Mouse (Mus musculus): ENCODE results near the gene Ankmy1. TPM values are rescaled to one million over a fixed set of nuclear protein-coding genes. Genes with fewer than 3 reads are reported as not detected.

Gene Ankmy1
- polyA plus RNA-seq, 1 experiment from 2014 or later = 0.67 TPM

DNA sequence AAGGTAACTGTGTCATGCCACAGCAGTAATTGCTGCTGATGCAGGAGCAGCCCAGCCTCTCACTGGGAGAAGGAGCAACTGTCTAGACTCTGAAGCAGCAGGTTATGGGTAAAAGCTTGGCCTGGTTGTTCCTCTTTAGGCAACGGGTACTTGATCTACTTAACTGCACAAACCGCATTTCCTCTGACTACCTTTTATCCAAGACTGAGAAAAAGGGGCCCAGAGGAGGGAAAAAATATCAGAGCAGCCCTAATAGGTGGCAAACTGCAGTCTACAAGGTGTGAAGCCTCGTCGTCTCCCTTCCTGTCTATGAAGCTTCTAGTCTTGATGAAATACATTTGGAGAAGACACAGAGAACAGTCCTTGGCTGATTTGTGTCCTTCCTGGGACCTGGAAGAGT is 30.9 kb upstream of the Ankmy1 start:
- Histone ChIP-seq H3K4me3 (peak overlapping the region; percentile 84), H3K9me3 (replicated peaks) (no peaks in the 10 kb centered on the region), H3K36me3 (peaks cover 7% of the 10 kb centered on the region), H3K4me2 (replicated peaks) (peak overlapping the region; percentile 84), H3K9ac (peak overlapping the region; percentile 80), H3K27me3 (peaks cover 3% of the 10 kb centered on the region; the same call in 1 of the 2 replicates), H3K4me1 (peaks cover 28% of the 10 kb centered on the region), H3K27ac (peak overlapping the region; percentile 94)
- no peak for ATAC-seq (ENCODE audit: low FRiP score)
- WGBS = 84% methylated on average over 4 of the region's 4 CpGs

DNA sequence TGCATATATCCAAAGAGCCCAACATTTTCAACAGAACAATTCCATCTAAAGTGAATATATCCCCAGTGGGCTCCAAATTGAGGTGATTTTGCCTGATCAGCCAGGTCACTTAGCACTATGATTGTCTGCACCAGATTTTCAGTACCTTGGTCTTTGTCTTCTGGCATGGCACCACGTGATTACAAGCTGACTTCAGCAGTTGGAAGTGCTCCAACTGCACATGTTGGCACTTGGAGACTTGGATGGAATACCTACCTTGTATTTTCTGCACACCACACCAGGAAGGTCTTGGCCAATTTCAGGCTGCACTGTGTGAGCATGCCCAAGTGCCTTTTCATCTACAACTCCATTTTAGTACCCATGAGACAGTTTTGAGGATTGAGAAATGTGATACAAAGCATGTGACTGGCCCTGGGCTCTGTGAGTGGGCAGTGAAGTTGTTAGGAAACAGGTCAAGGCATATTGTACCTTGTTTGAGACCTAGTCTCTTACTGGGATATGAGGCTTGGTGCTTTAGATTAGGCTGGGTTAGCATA is 27.5 kb upstream of the Ankmy1 start:
- ATAC-seq (ENCODE audit: low FRiP score) = no peak
- Histone ChIP-seq H3K4me2 (replicated peaks) (no peak overlapping the region), H3K36me3 (no peaks in the 10 kb centered on the region), H3K9me3 (replicated peaks) (no peaks in the 10 kb centered on the region), H3K4me1 (peaks cover 8% of the 10 kb centered on the region), H3K4me3 (no peak overlapping the region), H3K27ac (no peak overlapping the region), H3K9ac (no peak overlapping the region), H3K27me3 (peaks cover 9% of the 10 kb centered on the region; the same call in 1 of the 2 replicates)
- WGBS = 29% methylated on average over 1 of the region's 1 CpGs

DNA sequence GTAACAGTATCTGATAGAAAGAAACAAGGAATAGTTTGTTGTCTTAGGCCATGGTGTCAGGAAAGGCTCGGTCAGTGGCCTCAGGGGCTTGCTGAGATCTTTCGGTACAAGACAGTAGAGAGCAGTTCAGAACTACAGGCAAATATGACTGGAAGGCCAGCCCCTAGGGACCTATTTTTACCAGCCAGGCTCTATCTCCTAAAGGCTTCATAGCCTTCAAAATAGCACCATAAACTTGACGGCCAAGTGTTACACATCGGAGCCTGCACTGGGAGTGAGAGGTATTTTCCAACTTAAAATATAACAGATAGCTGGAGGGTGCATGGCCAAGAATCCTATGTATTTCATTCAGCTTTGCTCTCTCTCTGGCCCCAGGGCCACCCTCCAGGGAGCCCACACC is 18.8 kb upstream of the Ankmy1 start:
- Histone ChIP-seq H3K4me2 (replicated peaks) (no peak overlapping the region), H3K4me1 (no peaks in the 10 kb centered on the region), H3K9ac (no peak overlapping the region), H3K9me3 (replicated peaks) (no peaks in the 10 kb centered on the region), H3K4me3 (no peak overlapping the region), H3K27ac (no peak overlapping the region), H3K36me3 (peaks cover 47% of the 10 kb centered on the region), H3K27me3 (no peaks in the 10 kb centered on the region)
- 85% methylated on average over 4 of the region's 4 CpGs for WGBS
- ATAC-seq (ENCODE audit: low FRiP score) = no peak

DNA sequence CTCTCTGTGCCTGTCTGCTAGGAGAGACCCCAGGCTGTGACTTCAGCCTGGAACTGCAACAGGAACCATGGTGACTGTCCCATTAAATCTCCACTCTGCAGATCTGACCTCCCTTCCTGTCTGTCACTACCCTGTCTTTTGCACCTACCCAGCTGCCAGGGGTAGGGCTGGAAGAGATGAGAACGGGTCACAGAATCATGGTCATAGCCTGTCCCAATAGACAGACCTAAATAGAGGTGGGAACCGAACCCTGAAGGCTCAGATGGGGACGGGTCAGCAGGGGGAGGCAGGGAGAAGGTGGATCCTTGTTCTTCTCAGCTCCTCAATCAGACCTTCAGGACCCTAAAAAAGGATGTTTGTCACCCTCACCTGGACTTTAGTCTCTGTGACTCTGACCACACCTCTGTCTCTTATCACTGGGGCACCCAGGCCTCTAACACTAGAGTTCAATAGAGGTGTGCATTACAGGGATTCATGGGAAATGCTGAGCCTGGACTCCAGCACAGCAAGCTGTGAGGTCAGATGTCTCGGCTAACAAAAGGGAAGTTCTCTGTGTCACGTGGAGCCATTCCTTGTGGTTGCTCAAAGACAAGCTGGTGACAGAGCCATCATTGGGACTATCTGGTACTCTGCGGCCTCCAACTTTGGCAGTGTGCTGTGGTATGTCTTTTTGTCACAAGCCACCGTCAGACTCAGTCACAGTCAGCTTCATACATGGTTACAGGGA is 17.9 kb upstream of the Ankmy1 start:
- H3K9ac ChIP-seq = no peak overlapping the region
- H3K27me3 ChIP-seq = no peaks in the 10 kb centered on the region
- ATAC-seq (ENCODE audit: low FRiP score) = no peak
- H3K4me1 ChIP-seq = no peaks in the 10 kb centered on the region
- peaks cover 56% of the 10 kb centered on the region for H3K36me3 ChIP-seq
- no peak overlapping the region for H3K4me3 ChIP-seq
- H3K9me3 ChIP-seq (replicated peaks) = no peaks in the 10 kb centered on the region
- 86% methylated on average over 7 of the region's 7 CpGs for WGBS
- no peak overlapping the region for H3K27ac ChIP-seq
- H3K4me2 ChIP-seq (replicated peaks) = no peak overlapping the region

DNA sequence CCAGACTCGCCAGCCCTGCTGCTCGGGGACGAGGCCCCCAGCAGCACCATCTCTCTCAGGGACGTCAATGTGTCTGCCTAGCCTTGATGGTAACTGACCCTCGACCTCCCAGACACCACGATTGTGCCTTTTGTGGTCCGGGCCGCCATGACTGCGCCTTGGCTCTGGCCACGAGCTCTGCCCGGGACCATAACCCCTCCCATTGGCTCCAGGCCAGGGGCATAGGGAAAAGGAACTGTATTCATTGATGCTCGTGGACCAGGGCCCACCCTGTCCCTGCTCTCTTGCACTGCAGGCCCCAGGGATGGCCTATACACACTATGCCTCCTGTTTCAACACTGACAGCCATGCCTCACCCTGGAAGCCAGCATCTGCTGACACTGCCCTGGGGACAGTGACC is 17.1 kb upstream of the Ankmy1 start:
- no peaks in the 10 kb centered on the region for H3K4me1 ChIP-seq
- H3K4me3 ChIP-seq = no peak overlapping the region
- H3K9ac ChIP-seq = no peak overlapping the region
- no peaks in the 10 kb centered on the region for H3K27me3 ChIP-seq
- no peak; the same call in 1 of the 2 replicates for ATAC-seq (ENCODE audit: low FRiP score)
- no peak overlapping the region for H3K4me2 ChIP-seq (replicated peaks)
- H3K36me3 ChIP-seq = peaks cover 65% of the 10 kb centered on the region
- WGBS = 90% methylated on average over 12 of the region's 12 CpGs
- no peak overlapping the region for H3K27ac ChIP-seq
- no peaks in the 10 kb centered on the region for H3K9me3 ChIP-seq (replicated peaks)

DNA sequence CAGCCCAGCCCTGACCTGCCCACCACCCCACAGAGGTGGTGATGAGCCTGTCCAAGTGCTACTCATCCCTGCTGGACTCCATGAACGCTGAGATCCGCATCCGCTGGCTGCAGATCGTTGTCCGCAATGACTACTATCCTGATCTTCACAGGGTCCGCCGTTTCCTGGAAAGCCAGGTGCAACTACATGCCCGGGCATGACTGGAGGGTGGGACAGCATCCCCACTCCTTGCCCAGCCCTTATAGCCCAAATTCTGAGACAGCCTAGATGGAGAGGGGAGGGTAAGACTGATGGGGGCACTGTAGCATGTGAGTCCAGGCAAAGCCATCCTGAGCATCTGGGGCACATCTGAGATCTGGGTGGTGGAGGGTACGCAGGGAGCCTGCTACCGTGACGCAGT is 16.4 kb upstream of the Ankmy1 start:
- H3K4me2 ChIP-seq (replicated peaks) = no peak overlapping the region
- H3K4me1 ChIP-seq = no peaks in the 10 kb centered on the region
- no peak for ATAC-seq (ENCODE audit: low FRiP score)
- H3K27ac ChIP-seq = no peak overlapping the region
- peaks cover 71% of the 10 kb centered on the region for H3K36me3 ChIP-seq
- no peak overlapping the region for H3K9ac ChIP-seq
- no peaks in the 10 kb centered on the region for H3K9me3 ChIP-seq (replicated peaks)
- H3K4me3 ChIP-seq = no peak overlapping the region
- 93% methylated on average over 11 of the region's 11 CpGs for WGBS
- no peaks in the 10 kb centered on the region for H3K27me3 ChIP-seq

DNA sequence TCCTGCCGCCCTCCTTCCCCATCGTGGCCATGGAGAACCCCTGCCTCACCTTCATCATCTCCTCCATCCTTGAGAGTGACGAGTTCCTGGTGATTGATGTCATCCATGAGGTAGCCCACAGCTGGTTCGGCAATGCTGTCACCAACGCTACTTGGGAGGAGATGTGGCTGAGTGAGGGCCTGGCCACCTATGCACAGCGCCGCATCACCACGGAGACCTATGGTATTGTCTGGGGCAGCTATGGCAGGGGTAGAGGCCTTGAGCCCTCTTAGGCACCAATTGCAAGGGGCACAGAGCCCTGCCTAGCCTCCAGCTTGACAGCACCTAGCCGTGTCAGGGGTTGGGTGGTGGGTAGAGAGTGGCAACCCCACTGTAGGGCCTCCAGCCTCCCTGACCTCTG is 14.0 kb upstream of the Ankmy1 start:
- no peak overlapping the region for H3K9ac ChIP-seq
- peaks cover 72% of the 10 kb centered on the region for H3K36me3 ChIP-seq
- H3K4me3 ChIP-seq = no peak overlapping the region
- peaks cover 14% of the 10 kb centered on the region for H3K4me1 ChIP-seq
- WGBS = 97% methylated on average over 9 of the region's 9 CpGs
- H3K4me2 ChIP-seq (replicated peaks) = no peak overlapping the region
- no peaks in the 10 kb centered on the region for H3K27me3 ChIP-seq
- no peak for ATAC-seq (ENCODE audit: low FRiP score)
- H3K9me3 ChIP-seq (replicated peaks) = no peaks in the 10 kb centered on the region
- no peak overlapping the region for H3K27ac ChIP-seq

DNA sequence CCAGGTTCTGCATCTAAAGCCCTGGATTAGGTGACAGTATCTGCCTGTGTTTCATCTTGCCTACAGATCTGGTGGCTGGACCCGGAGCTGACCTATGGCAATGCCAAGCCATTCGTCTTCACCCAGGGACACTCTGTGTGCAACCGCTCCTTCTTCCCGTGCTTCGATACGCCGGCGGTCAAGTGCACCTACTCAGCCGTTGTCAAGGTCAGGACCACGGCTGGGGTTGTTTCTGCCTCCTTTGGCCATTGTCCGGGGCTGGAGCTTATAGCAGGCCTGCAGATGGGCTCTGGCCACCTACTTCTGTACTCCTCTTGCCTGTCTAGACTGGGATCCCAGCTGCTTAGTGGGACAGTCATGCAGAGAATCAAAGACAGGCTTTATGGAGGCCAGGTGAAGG is 12.3 kb upstream of the Ankmy1 start:
- no peaks in the 10 kb centered on the region for H3K9me3 ChIP-seq (replicated peaks)
- ATAC-seq (ENCODE audit: low FRiP score) = no peak
- no peak overlapping the region for H3K4me3 ChIP-seq
- H3K9ac ChIP-seq = no peak overlapping the region
- no peaks in the 10 kb centered on the region for H3K27me3 ChIP-seq
- no peak overlapping the region for H3K4me2 ChIP-seq (replicated peaks)
- peaks cover 23% of the 10 kb centered on the region for H3K4me1 ChIP-seq
- H3K27ac ChIP-seq = no peak overlapping the region
- peaks cover 59% of the 10 kb centered on the region for H3K36me3 ChIP-seq
- WGBS = 95% methylated on average over 11 of the region's 11 CpGs

DNA sequence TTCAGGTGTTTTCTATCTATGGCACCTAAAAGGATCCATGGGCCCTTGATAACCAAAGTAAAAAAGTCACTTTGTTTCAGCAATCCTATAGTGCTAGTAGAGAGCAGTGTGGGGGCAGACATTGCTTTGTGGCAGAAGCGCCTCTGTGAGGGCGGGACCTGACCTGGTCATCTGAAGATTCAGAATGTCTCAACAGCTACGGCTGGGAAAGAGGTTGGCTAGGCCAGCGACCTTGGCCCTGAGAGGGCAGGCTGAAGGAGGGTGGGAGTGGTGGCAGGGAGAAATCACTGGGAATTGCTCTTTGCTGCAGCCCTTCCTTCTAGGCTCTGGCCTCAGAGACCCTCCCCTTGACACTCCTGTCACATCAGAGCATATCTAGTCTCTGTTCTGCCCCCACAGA is 11.5 kb upstream of the Ankmy1 start:
- no peak overlapping the region for H3K27ac ChIP-seq
- H3K4me2 ChIP-seq (replicated peaks) = no peak overlapping the region
- peaks cover 52% of the 10 kb centered on the region for H3K36me3 ChIP-seq
- no peak for ATAC-seq (ENCODE audit: low FRiP score)
- WGBS = 75% methylated on average over 4 of the region's 4 CpGs
- H3K9ac ChIP-seq = no peak overlapping the region
- peaks cover 29% of the 10 kb centered on the region for H3K4me1 ChIP-seq
- H3K4me3 ChIP-seq = no peak overlapping the region
- no peaks in the 10 kb centered on the region for H3K9me3 ChIP-seq (replicated peaks)
- 0 out of 2 replicates have a peak, but pooled peaks cover 3% of the 10 kb centered on the region for H3K27me3 ChIP-seq

DNA sequence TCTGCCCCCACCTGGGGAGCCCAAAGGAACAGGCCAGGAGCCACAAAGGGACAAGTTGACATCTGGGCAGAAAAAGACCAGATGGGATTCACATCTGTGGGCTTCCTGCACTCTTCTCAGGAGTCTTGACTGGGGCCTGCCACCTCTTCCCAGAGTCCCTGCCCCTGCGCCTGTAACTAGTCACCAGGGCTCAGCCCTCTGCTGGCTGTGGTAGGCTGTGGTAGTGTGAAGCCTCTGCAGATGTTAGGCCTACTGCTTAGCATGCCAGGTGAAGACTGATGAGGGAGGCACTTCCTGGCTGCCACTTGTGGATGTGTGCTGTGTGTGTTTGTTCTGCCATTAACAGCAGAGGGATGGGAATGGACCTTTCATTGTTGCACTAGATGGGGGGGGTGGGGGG is 9.6 kb upstream of the Ankmy1 start:
- no peak for ATAC-seq (ENCODE audit: low FRiP score)
- peak overlapping the region; percentile 97 for H3K4me2 ChIP-seq (replicated peaks)
- H3K27me3 ChIP-seq = peaks cover 5% of the 10 kb centered on the region; the same call in 1 of the 2 replicates
- peak overlapping the region; percentile 90 for H3K4me3 ChIP-seq
- H3K27ac ChIP-seq = peak overlapping the region; percentile 23; the same call in 1 of the 2 replicates
- peaks cover 32% of the 10 kb centered on the region for H3K36me3 ChIP-seq
- H3K4me1 ChIP-seq = peaks cover 36% of the 10 kb centered on the region
- H3K9ac ChIP-seq = peak overlapping the region; percentile 95
- H3K9me3 ChIP-seq (replicated peaks) = no peaks in the 10 kb centered on the region
- 36% methylated on average over 1 of the region's 1 CpGs for WGBS

DNA sequence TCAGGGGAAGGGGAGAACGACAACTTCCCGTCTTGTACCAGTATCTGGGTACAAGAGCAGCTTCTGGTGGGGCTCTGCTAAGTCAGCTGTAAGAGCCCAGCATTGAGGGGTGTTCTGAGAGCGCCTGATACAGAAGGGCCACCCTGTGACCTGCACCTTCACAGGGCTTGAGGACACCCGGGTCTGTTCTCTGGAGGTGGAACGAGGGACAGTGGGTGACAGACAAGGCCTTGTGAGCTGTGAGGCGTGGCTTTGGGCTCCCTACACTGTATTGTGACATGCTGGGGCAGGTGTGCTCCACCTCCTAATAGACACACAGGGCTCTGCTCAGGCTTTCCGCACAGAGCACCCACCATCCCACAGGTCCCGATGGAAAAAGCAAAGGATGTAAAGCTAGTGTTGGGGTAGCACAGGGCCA is 9.0 kb upstream of the Ankmy1 start:
- 43% methylated on average over 8 of the region's 8 CpGs for WGBS
- peak overlapping the region; percentile 97 for H3K4me2 ChIP-seq (replicated peaks)
- peak overlapping the region; percentile 95 for H3K9ac ChIP-seq
- ATAC-seq (ENCODE audit: low FRiP score) = no peak
- peak overlapping the region; percentile 90 for H3K4me3 ChIP-seq
- peaks cover 37% of the 10 kb centered on the region for H3K4me1 ChIP-seq
- H3K27me3 ChIP-seq = peaks cover 5% of the 10 kb centered on the region; the same call in 1 of the 2 replicates
- no peaks in the 10 kb centered on the region for H3K9me3 ChIP-seq (replicated peaks)
- peak overlapping the region; percentile 97 for H3K27ac ChIP-seq
- H3K36me3 ChIP-seq = peaks cover 26% of the 10 kb centered on the region

DNA sequence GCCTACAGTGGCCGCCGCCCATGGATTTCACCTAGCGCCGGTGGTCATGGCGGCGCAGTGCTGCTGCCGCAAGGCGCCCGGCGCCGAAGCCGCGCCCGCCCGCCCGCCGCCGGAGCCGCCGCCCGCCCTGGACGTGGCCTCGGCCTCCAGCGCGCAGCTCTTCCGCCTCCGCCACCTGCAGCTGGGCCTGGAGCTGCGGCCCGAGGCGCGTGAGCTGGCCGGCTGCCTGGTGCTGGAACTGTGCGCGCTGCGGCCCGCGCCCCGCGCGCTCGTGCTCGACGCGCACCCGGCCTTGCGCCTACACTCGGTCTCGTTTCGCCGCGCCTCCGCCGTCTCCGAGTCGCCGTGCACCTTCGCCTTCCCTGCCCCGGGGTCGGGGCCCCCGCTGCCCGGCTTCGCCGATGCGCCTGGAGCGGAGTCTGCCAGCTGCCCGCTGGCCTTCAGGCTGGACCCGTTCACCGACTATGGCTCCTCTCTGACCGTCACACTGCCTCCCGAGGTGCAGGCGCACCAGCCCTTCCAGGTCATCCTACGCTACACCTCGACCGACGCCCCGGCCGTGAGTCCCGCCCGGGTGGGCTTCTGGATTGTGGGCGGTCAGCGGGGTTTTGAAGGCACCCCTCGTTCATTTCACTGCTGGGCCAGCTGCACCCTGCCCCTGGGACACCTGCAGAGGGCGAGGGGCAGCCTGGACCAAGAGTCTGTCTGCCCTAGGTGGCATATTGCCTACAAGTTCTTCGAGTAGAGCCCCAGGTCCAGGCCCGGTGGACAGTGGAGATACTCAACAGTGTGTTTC is 8.4 kb upstream of the Ankmy1 start:
- Histone ChIP-seq H3K4me1 (peaks cover 39% of the 10 kb centered on the region), H3K9me3 (replicated peaks) (no peaks in the 10 kb centered on the region), H3K9ac (peak overlapping the region; percentile 95), H3K36me3 (peaks cover 20% of the 10 kb centered on the region), H3K4me2 (replicated peaks) (peak overlapping the region; percentile 97), H3K27ac (peak overlapping the region; percentile 97), H3K4me3 (peak overlapping the region; percentile 90), H3K27me3 (peaks cover 5% of the 10 kb centered on the region; the same call in 1 of the 2 replicates)
- under 1% methylated on average over 69 of the region's 85 CpGs for WGBS
- ATAC-seq (ENCODE audit: low FRiP score) = peak; percentile 12
